15 mouse cellular contexts compared by ENCODE assay signal in genomic region chr16:91475753-91476152, GRCm38 (mm10). TPM values are rescaled to one million over a fixed set of nuclear protein-coding genes. Genes with fewer than 3 reads are reported as not detected.
DNase-seq lines count a peak whose midpoint lies in the region; ATAC-seq and TF ChIP-seq lines count a peak whose summit lies in the region.
"Had no signal": no experiment of that assay in that cellular context is flagged by ENCODE, and none has a peak within 500 bp of the region (broad histone marks: within the 10 kb centered on the region; RNA-seq: fewer than 3 reads in every experiment).

No protein-coding gene starts in this region.

- TF ChIP-seq EP300 in stomach, postnatal 0 days (optimal IDR thresholded peaks at IDR 0.05), result no peak

- no peaks in the 10 kb centered on the region for H3K4me1 ChIP-seq in lung, embryonic 16.5 days (replicated peaks; ENCODE audit: control insufficient read depth, insufficient read depth, low read length)
- H3K4me1 ChIP-seq in stomach, postnatal 0 days (replicated peaks; ENCODE audit: control insufficient read depth, insufficient read depth), result no peaks in the 10 kb centered on the region
- H3K4me1 ChIP-seq: heart, embryonic 13.5 days; limb, embryonic 10.5 days had no signal

- no peaks in the 10 kb centered on the region for H3K27me3 ChIP-seq in lung, embryonic 16.5 days (ENCODE audit: control insufficient read depth, insufficient read depth, low read depth, low read length)
- H3K27me3 ChIP-seq in stomach, postnatal 0 days (ENCODE audit: control insufficient read depth, insufficient read depth, low read length), result no peaks in the 10 kb centered on the region
- H3K27me3 ChIP-seq: heart, embryonic 13.5 days had no signal

- no peak for DNase-seq in lung, adult 18-20 months
- peak; percentile 11 for DNase-seq in ES-CJ7 (ENCODE audit: low read depth, low spot score)
- DNase-seq in stomach, postnatal 0 days (ENCODE audit: low spot score), result no peak
- no peak for DNase-seq in right cerebral cortex, postnatal 36 days (ENCODE audit: low spot score in 2 of 2)
- DNase-seq in left cerebral cortex, postnatal 14 days (ENCODE audit: low spot score in 2 of 2), result no peak
- DNase-seq in layer of hippocampus, postnatal 36 days, result no peak
- DNase-seq: liver, postnatal 0 days; midbrain, embryonic 14.5 days; spleen, adult 18-20 months had no signal

- H3K9ac ChIP-seq in lung, embryonic 16.5 days (ENCODE audit: low read length), result 0 out of 2 replicates have a peak overlapping the region, but pooled peaks have one; percentile 12
- H3K9ac ChIP-seq in stomach, postnatal 0 days (ENCODE audit: low read length), result no peak overlapping the region
- H3K9ac ChIP-seq: heart, embryonic 13.5 days; liver, postnatal 0 days had no signal

- H3K4me2 ChIP-seq in lung, embryonic 16.5 days (ENCODE audit: low read depth, low read length), result no peak overlapping the region
- no peak overlapping the region for H3K4me2 ChIP-seq in stomach, postnatal 0 days (replicated peaks; ENCODE audit: low read depth)
- H3K4me2 ChIP-seq: heart, embryonic 13.5 days had no signal

- H3K9me3 ChIP-seq in lung, embryonic 16.5 days (ENCODE audit: control insufficient read depth, low read length), result no peaks in the 10 kb centered on the region
- no peaks in the 10 kb centered on the region for H3K9me3 ChIP-seq in stomach, postnatal 0 days (ENCODE audit: control insufficient read depth, low read length)
- H3K9me3 ChIP-seq: heart, embryonic 13.5 days; limb, embryonic 10.5 days had no signal

- 41% methylated on average over 7 of the region's 7 CpGs for WGBS in lung, embryonic 16.5 days
- 43% methylated on average over 7 of the region's 7 CpGs for WGBS in stomach, postnatal 0 days

- no peak overlapping the region for H3K4me3 ChIP-seq in lung, embryonic 16.5 days (ENCODE audit: low read length)
- H3K4me3 ChIP-seq in stomach, postnatal 0 days (ENCODE audit: low read depth, low read length), result no peak overlapping the region
- H3K4me3 ChIP-seq: erythroblast, embryonic 14.5 days; heart, embryonic 13.5 days; limb, embryonic 10.5 days had no signal

- no peaks in the 10 kb centered on the region for H3K36me3 ChIP-seq in lung, embryonic 16.5 days (ENCODE audit: control insufficient read depth, insufficient read depth, low read length)
- H3K36me3 ChIP-seq in stomach, postnatal 0 days (ENCODE audit: control insufficient read depth, insufficient read depth, low read length), result no peaks in the 10 kb centered on the region
- H3K36me3 ChIP-seq: heart, embryonic 13.5 days; limb, embryonic 10.5 days had no signal

- intact Hi-C loops in left cerebral cortex, postnatal 14 days (cut with DNase I), result no loop called here

- no peak overlapping the region for H3K27ac ChIP-seq in lung, embryonic 16.5 days (ENCODE audit: low read length)
- H3K27ac ChIP-seq in stomach, postnatal 0 days (replicated peaks), result no peak overlapping the region
- H3K27ac ChIP-seq: heart, embryonic 13.5 days; limb, embryonic 10.5 days had no signal

- TF ChIP-seq CTCF in stomach, postnatal 0 days (IDR thresholded peaks at IDR 0.05; ENCODE audit: low read depth), result no peak

- no peak for ATAC-seq in lung, embryonic 16.5 days (ENCODE audit: low read depth)
- peak; percentile 99 for ATAC-seq in inflammation-experienced regulatory T-cells, adult 6 months
- 0 out of 2 replicates have a peak, but pooled peaks have one; percentile 28 for ATAC-seq in stomach, postnatal 0 days (ENCODE audit: low FRiP score, low TSS enrichment)
- ATAC-seq: hindbrain, embryonic 16.5 days; liver, postnatal 0 days had no signal

RNA-seq across cellular contexts. Expression of gene Ifnar1, which starts 9.3 kb away (rescaled TPM):
- 65.0 and 69.3 TPM in 2 replicates for polyA plus RNA-seq in lung, embryonic 16.5 days (2015; fragmentation: Nextera tagmentation; extraction: Ambion mirVana)
- 10 to 100 TPM; 61.2 to 75.3 (median 62.6) TPM for polyA plus RNA-seq in inflammation-experienced regulatory T-cells, adult 6 months (2017; shearing (Covaris generic))
- 18.3 and 19.2 TPM in 2 replicates for polyA plus RNA-seq in stomach, postnatal 0 days (2015; fragmentation: Nextera tagmentation; extraction: Ambion mirVana)
- 10 to 100 TPM; 67.8 to 71.0 TPM for total RNA-seq in left cerebral cortex, postnatal 14 days (2021)
- total RNA-seq in layer of hippocampus, postnatal 36 days (2021), result 10 to 100 TPM; 45.9 to 51.7 TPM
